Mouse (Mus musculus): Measurements from ENCODE around the gene Mbip. TPM values are rescaled to one million over a fixed set of nuclear protein-coding genes. Genes with fewer than 3 reads are reported as not detected.

Gene Mbip
- polyA plus RNA-seq, 1 experiment from 2014 or later: 43.7 TPM

DNA sequence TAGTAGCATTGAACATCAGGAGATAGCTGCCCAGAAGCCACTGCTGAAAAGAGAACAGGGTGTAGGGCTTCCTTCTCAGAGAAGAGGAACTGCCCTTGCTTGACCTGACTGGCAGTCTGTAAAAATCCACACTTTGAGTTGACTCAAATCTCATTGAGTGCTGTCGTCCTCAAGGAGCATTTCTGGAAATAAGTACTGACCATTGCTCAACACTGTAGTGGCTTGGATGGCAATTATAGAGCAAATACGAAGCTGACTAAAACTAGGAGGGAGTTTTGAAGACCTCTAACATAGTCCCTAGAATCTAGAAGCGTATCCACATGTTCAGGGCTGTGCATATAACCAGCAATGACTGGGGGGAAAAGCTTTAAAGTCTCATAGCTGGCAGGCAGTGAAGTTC is 64.0 kb downstream of the Mbip start:
- no peak for ATAC-seq (ENCODE audit: insufficient number of reproducible peaks, low FRiP score, low TSS enrichment, low read depth)

More for the DNA sequence above, 64.0 kb downstream of the Mbip start:
- Histone ChIP-seq H3K9me3 (ENCODE audit: control insufficient read depth, low read length) (no peaks in the 10 kb centered on the region), H3K9ac (ENCODE audit: low read length) (no peak overlapping the region), H3K4me3 (ENCODE audit: low read depth, low read length) (no peak overlapping the region), H3K27ac (replicated peaks; ENCODE audit: low read depth, low read length) (no peak overlapping the region), H3K4me1 (ENCODE audit: control insufficient read depth, insufficient read depth, low read length) (no peaks in the 10 kb centered on the region), H3K27me3 (ENCODE audit: control insufficient read depth, insufficient read depth, low read length) (no peaks in the 10 kb centered on the region), H3K36me3 (ENCODE audit: control insufficient read depth, insufficient read depth, low read length) (no peaks in the 10 kb centered on the region), H3K4me2 (ENCODE audit: low read depth, severe bottlenecking) (no peak overlapping the region)
- no peak for DNase-seq (ENCODE audit: low spot score)
- WGBS: 89% methylated on average over 3 of the region's 3 CpGs

Other genes starting within 250 kb of the Mbip start
- not detected in 2 replicates for gene Nkx2-1, start 191.0 kb upstream of the Mbip start, polyA plus RNA-seq (2014; fragmentation: Nextera tagmentation; extraction: Ambion mirVana)

All from limb, embryonic 11.5 days (tissue).